29 mouse cellular contexts compared by ENCODE assay signal in the genomic region with DNA sequence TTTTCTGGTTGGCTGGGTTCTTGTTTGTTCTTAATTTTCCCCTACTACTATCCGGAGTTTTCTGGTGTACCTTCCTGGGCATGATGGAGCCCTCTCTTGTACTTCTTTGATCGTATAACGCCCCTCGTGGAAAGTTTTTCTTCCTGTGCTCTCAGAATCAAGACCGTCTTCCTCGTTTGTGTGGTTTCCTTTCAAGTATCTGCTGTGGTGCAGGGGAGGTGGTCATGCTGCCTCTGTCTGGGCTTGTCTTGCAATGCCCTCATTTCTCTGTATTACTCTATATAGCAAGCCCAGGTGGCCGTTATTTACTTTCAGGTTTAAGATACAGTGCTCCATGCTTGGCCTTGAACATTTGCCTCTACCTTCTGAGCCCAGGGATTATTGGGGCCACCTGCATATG. TPM values are rescaled to one million over a fixed set of nuclear protein-coding genes. Genes with fewer than 3 reads are reported as not detected.
A peak's percentile ranks its signal among the peaks of the same experiment; 100 is the strongest.
DNase-seq lines count a peak whose midpoint lies in the region; ATAC-seq and TF ChIP-seq lines count a peak whose summit lies in the region.
"Had no signal": no experiment of that assay in that cellular context is flagged by ENCODE, and none has a peak within 500 bp of the region (broad histone marks: within the 10 kb centered on the region; RNA-seq: fewer than 3 reads in every experiment).

No protein-coding gene starts in this region.

- 87% methylated on average over 7 of the region's 7 CpGs for WGBS in stomach, postnatal 0 days
- WGBS in midbrain, embryonic 11.5 days: 94% methylated on average over 7 of the region's 7 CpGs
- 90% methylated on average over 7 of the region's 7 CpGs for WGBS in forebrain, embryonic 10.5 days

- no peaks in the 10 kb centered on the region for H3K36me3 ChIP-seq in stomach, postnatal 0 days (ENCODE audit: control insufficient read depth, insufficient read depth, low read length)
- H3K36me3 ChIP-seq in midbrain, embryonic 11.5 days (ENCODE audit: control insufficient read depth, insufficient read depth, low read length): no peaks in the 10 kb centered on the region
- H3K36me3 ChIP-seq in forebrain, embryonic 10.5 days (replicated peaks): no peaks in the 10 kb centered on the region
- H3K36me3 ChIP-seq: embryonic facial prominence, embryonic 10.5 days; heart, embryonic 10.5 days; hindbrain, embryonic 12.5 days; neural tube, embryonic 15.5 days had no signal

- H3K9ac ChIP-seq in stomach, postnatal 0 days (ENCODE audit: low read length): no peak overlapping the region
- no peak overlapping the region for H3K9ac ChIP-seq in midbrain, embryonic 11.5 days (ENCODE audit: low read length)
- H3K9ac ChIP-seq: forebrain, embryonic 13.5 days; hindbrain, embryonic 12.5 days; lung, embryonic 14.5 days; neural tube, embryonic 15.5 days had no signal

- TF ChIP-seq EP300 in stomach, postnatal 0 days (optimal IDR thresholded peaks at IDR 0.05): no peak

- ATAC-seq in common myeloid progenitor, adult 5-6 weeks (replicated peaks; ENCODE audit: low read depth, poor library complexity, severe bottlenecking): peak; percentile 93
- peak; percentile 85 for ATAC-seq in megakaryocyte progenitor cell, adult 5-6 weeks (replicated peaks; ENCODE audit: poor library complexity)
- ATAC-seq in stomach, postnatal 0 days (ENCODE audit: low FRiP score, low TSS enrichment): no peak
- ATAC-seq in midbrain, embryonic 11.5 days (ENCODE audit: low FRiP score): no peak
- ATAC-seq: forebrain, embryonic 13.5 days; Patski had no signal

- no peaks in the 10 kb centered on the region for H3K27me3 ChIP-seq in stomach, postnatal 0 days (ENCODE audit: control insufficient read depth, insufficient read depth, low read length)
- no peaks in the 10 kb centered on the region for H3K27me3 ChIP-seq in midbrain, embryonic 11.5 days (ENCODE audit: control insufficient read depth, insufficient read depth, low read length)
- no peaks in the 10 kb centered on the region for H3K27me3 ChIP-seq in forebrain, embryonic 10.5 days (ENCODE audit: poor library complexity, severe bottlenecking)
- H3K27me3 ChIP-seq: forebrain, embryonic 13.5 days; hindbrain, embryonic 12.5 days; neural tube, embryonic 15.5 days; Patski had no signal

- H3K27ac ChIP-seq in stomach, postnatal 0 days (replicated peaks): no peak overlapping the region
- H3K27ac ChIP-seq in midbrain, embryonic 11.5 days (ENCODE audit: low read depth, low read length): no peak overlapping the region
- no peak overlapping the region for H3K27ac ChIP-seq in forebrain, embryonic 10.5 days
- H3K27ac ChIP-seq: embryonic facial prominence, embryonic 10.5 days; forebrain, embryonic 13.5 days; heart, embryonic 10.5 days; hindbrain, embryonic 12.5 days; macrophage; neural tube, embryonic 15.5 days had no signal

- no peaks in the 10 kb centered on the region for H3K4me1 ChIP-seq in stomach, postnatal 0 days (replicated peaks; ENCODE audit: control insufficient read depth, insufficient read depth)
- no peaks in the 10 kb centered on the region for H3K4me1 ChIP-seq in midbrain, embryonic 11.5 days (ENCODE audit: control insufficient read depth, insufficient read depth, low read length)
- no peaks in the 10 kb centered on the region for H3K4me1 ChIP-seq in forebrain, embryonic 10.5 days
- H3K4me1 ChIP-seq: embryonic facial prominence, embryonic 10.5 days; forebrain, embryonic 13.5 days; heart, embryonic 10.5 days; hindbrain, embryonic 12.5 days; neural tube, embryonic 15.5 days had no signal

- H3K9me3 ChIP-seq in stomach, postnatal 0 days (ENCODE audit: control insufficient read depth, low read length): no peaks in the 10 kb centered on the region
- H3K9me3 ChIP-seq in midbrain, embryonic 11.5 days (ENCODE audit: control insufficient read depth, low read length): no peaks in the 10 kb centered on the region
- no peaks in the 10 kb centered on the region; the same call in 1 of the 2 replicates for H3K9me3 ChIP-seq in forebrain, embryonic 10.5 days
- H3K9me3 ChIP-seq: embryonic facial prominence, embryonic 10.5 days; forebrain, embryonic 13.5 days; heart, embryonic 10.5 days; hindbrain, embryonic 12.5 days; neural tube, embryonic 15.5 days had no signal

- H3K4me2 ChIP-seq in stomach, postnatal 0 days (replicated peaks; ENCODE audit: low read depth): no peak overlapping the region
- H3K4me2 ChIP-seq in midbrain, embryonic 11.5 days: no peak overlapping the region
- H3K4me2 ChIP-seq: forebrain, embryonic 13.5 days; hindbrain, embryonic 12.5 days; liver, embryonic 11.5 days; lung, embryonic 14.5 days; neural tube, embryonic 15.5 days had no signal

- no peak overlapping the region for H3K4me3 ChIP-seq in stomach, postnatal 0 days (ENCODE audit: low read depth, low read length)
- no peak overlapping the region for H3K4me3 ChIP-seq in midbrain, embryonic 11.5 days (ENCODE audit: low read depth, low read length)
- no peak overlapping the region for H3K4me3 ChIP-seq in forebrain, embryonic 10.5 days
- H3K4me3 ChIP-seq: embryonic facial prominence, embryonic 10.5 days; forebrain, embryonic 13.5 days; heart, embryonic 10.5 days; hindbrain, embryonic 12.5 days; neural tube, embryonic 15.5 days had no signal

- TF ChIP-seq CTCF in stomach, postnatal 0 days (IDR thresholded peaks at IDR 0.05; ENCODE audit: low read depth): no peak

- DNase-seq in spleen, postnatal 36 days (ENCODE audit: low spot score in 2 of 2): peak; percentile 56 to 63
- DNase-seq in spleen, postnatal 10 days (ENCODE audit: low spot score in 2 of 2): no peak
- peak; percentile 45 for DNase-seq in thymus, postnatal 25 days
- DNase-seq in stomach, postnatal 0 days (ENCODE audit: low spot score): no peak
- no peak for DNase-seq in midbrain, embryonic 11.5 days (ENCODE audit: low spot score, missing footprints)
- DNase-seq in forebrain, embryonic 10.5 days (ENCODE audit: extremely low spot score, low spot score): no peak
- DNase-seq: adrenal gland, postnatal 25 days; cerebellum, adult 11-12 months; gastrocnemius, postnatal 14 days; kidney, adult 8-10 months; kidney, postnatal 14 days; lung, embryonic 14.5 days; midbrain, embryonic 14.5 days; right cerebral cortex, postnatal 14 days; spleen, adult 18-20 months had no signal

RNA-seq across cellular contexts. Expression of gene Ninj2, which starts 31.5 kb away (rescaled TPM):
- not detected in 2 replicates for total RNA-seq in common myeloid progenitor, adult 5-6 weeks (2017)
- total RNA-seq in megakaryocyte progenitor cell, adult 5-6 weeks (2015): not detected in 2 replicates
- not detected in 2 replicates for total RNA-seq in megakaryocyte progenitor cell, adult 5-6 weeks (2017)
- not detected in 2 replicates for polyA plus RNA-seq in stomach, postnatal 0 days (2015; fragmentation: Nextera tagmentation; extraction: Ambion mirVana)
- polyA plus RNA-seq in midbrain, embryonic 11.5 days (2014; fragmentation: Nextera tagmentation; extraction: Ambion mirVana): not detected in 2 replicates
- polyA plus RNA-seq in forebrain, embryonic 10.5 days (2016; fragmentation: Nextera tagmentation; extraction: Ambion mirVana): not detected in 2 replicates
- total RNA-seq: adrenal gland, postnatal 25 days; gastrocnemius, postnatal 14 days had no signal
- polyA plus RNA-seq: embryonic facial prominence, embryonic 10.5 days; forebrain, embryonic 13.5 days; heart, embryonic 10.5 days; heart, postnatal 0 days; hindbrain, embryonic 12.5 days; intestine, embryonic 14.5 days; limb, embryonic 11.5 days; liver, embryonic 11.5 days; macrophage; midbrain, embryonic 14.5 days; stomach, embryonic 16.5 days had no signal

Comparison
In these comparisons a context has a peak if more than half of its experiments do, and no peak if none do; other contexts are left out.
1. DNase-seq: peak in spleen, postnatal 36 days (2 of 2) and thymus, postnatal 25 days (single experiment); none in spleen, postnatal 10 days (0 of 2), stomach, postnatal 0 days (single experiment), midbrain, embryonic 11.5 days (single experiment) and forebrain, embryonic 10.5 days (single experiment).
2. ATAC-seq: peak in common myeloid progenitor, adult 5-6 weeks (single experiment) and megakaryocyte progenitor cell, adult 5-6 weeks (single experiment); none in stomach, postnatal 0 days (single experiment) and midbrain, embryonic 11.5 days (single experiment).